Mouse (Mus musculus) olfactory bulb, adult 2 months (tissue): ENCODE data around the gene Mfsd7a. TPM values are rescaled to one million over a fixed set of nuclear protein-coding genes. Genes with fewer than 3 reads are reported as not detected.
"Not testable (repeated sequence)": the region's sequence is repeated elsewhere in the genome, so short reads cannot be mapped to it uniquely, and the experiment has no call there.

Experiments used
- H3K27ac ChIP-seq: fragments of 200-500 bp; 2 replicates; pipeline ENCODE4 v1.5.1; 2012; ENCODE audit warnings: low read depth, low read length; ENCODE audit not compliant: insufficient read depth
- H3K4me1 ChIP-seq: fragments of 200-500 bp; 2 replicates; pipeline ENCODE4 v1.6.1; 2012; ENCODE audit warnings: low read length; ENCODE audit not compliant: control insufficient read depth, insufficient read depth
- H3K4me3 ChIP-seq: fragments of 200-500 bp; 2 replicates; pipeline ENCODE4 v1.5.1; 2012; ENCODE audit warnings: mild to moderate bottlenecking, low read depth, low read length, moderate library complexity; ENCODE audit not compliant: insufficient read depth
- CTCF ChIP-seq: fragments of 200-500 bp; IDR thresholded peaks from 2 replicates; pipeline ENCODE4 v1.5.1; 2012; ENCODE audit warnings: low read depth, mild to moderate bottlenecking, low read length, moderate library complexity; ENCODE audit not compliant: insufficient read depth
- POLR2A ChIP-seq: fragments of 200-500 bp; IDR thresholded peaks from 2 replicates; pipeline ENCODE4 v1.6.1; 2012; ENCODE audit warnings: mild to moderate bottlenecking, low read depth, low read length, moderate library complexity; ENCODE audit not compliant: insufficient read depth
- whole genome bisulfite sequencing: fragments of 180-500 bp; shearing (Covaris S2); methylation state at CpG from one replicate; pipeline ENCODE4 v1.1.7; 2018; 5-methylcytosine and 5-hydroxymethylcytosine counted together
- polyA plus RNA-seq: library from polyadenylated mRNA; stranded (reverse); fragments of >200 nt; gene quantifications from 2 replicates; pipeline ENCODE4 v1.2.4, GENCODE M21; 2012; ENCODE audit warnings: low replicate concordance; ENCODE audit not compliant: missing spikeins, insufficient read depth, insufficient read length

Mfsd7a gene
- not detected in 2 replicates for polyA plus RNA-seq

DNA sequence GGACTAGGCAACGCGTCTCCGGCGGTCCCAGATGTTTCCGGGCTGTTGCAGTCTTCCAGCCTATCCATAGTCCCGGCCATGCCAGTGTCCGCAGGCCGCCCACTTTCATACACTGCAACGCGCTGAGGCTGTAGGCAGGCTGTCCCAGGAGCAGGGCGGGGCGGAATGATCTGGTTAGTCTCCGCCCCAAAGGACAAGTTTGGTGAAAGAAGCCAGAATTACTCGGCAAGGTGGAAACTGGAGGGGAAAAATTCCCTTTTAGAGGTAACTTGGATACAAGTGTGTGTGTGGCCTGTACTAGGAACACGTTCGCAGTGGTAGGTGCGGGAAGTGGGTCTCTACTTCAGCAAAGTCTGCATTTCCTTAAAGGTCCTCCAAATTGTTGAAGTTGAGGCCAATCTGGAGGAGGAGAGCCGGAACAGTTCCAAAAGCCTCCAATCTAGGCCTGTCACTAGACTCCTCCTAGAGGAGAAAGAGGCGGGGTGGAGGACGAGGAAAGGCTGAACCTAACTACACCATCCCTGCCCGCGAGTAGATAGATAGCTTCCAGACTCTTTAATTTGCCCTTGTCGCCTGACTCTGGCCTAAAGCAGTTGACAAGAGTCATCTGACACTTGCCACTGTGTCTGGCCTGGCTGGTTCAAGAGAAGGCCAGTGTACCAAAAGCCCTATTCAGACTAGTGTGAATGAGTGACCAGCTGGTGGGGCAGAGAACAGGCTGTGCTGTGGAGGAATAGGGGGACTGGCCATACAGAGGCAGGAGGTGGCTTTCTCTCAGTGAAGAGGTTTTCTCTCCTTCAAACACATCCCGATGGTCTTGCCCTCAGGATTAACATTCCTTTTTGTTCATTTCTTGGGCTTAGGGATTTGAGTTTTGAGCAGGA, at the start of gene Mfsd7a:
Mfsd7a (minus strand) TSS at position 107 of the 884 bp plus-strand sequence.
- Histone ChIP-seq H3K27ac (no peak within 1 kb of the TSS), H3K4me3 (peak within 1 kb of the TSS; percentile 26; the same call in 1 of the 2 replicates), H3K4me1 (peaks cover 8% of the 10 kb centered on the region)
- 23% methylated on average over 24 of the region's 24 CpGs for WGBS
- TF ChIP-seq POLR2A = no peak
- TF ChIP-seq CTCF = no peak

DNA sequence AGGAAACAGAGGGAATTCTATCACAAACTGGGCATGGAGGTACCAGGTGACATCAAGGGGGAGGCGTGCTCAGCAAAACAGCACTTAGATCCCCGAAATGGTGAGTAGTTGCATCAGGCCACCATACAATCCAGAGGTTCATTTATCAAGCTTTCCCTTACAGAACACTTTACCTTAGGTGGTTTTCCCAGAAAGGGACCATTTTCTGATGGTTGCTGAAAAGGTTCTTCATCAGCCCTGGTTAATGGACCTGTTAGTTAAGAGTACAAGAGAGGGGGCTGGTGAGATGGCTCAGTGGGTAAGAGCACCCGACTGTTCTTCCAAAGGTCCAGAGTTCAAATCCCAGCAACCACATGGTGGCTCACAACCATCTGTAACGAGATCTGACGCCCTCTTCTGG, 37.5 kb upstream of the Mfsd7a start:
- over 99% methylated on average over 5 of the region's 5 CpGs for WGBS
- H3K4me1 ChIP-seq, H3K4me3 ChIP-seq, H3K27ac ChIP-seq: not testable (repeated sequence)

DNA sequence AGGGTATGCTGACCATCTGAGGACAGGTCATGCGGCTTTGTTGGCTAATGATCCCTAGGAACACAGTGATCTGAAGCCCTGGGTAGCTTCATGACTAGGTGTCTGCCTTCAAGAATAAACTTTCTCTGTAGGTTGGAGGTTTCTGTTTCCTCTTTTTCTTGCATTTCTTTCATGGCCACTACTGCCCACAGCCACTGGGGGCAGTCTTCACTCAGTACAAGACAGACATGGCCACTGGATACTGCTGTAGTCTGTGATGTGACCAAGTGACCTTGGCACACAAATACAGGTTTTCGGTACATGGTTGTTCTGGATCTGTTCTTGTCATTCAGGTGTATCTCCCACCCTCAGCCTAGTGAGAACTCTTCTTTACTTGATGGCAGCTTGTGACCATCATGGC, 36.5 kb upstream of the Mfsd7a start:
- no peaks in the 10 kb centered on the region for H3K4me1 ChIP-seq
- H3K27ac ChIP-seq = no peak overlapping the region
- no peak for TF ChIP-seq CTCF
- no peak for TF ChIP-seq POLR2A
- H3K4me3 ChIP-seq = no peak overlapping the region
- WGBS = 93% methylated on average over 2 of the region's 2 CpGs

DNA sequence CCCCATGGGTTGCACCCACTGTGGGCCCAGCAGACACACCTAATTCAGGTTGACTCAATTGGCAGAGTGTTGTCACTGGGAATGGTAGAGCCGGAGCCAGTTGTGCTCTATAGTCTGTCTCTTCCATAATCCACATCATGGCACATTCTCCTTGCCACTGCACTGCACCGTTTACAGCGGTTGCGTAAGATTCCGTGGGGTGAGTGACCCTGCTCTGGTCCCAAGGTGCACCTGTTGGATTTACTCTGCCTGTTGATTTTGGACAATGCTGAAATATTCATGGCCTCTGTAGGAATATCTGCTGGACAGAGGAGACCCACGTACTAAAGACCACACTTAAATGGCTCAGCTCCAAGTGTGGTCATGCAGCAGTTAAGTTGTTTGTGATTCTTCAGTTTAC, 34.3 kb upstream of the Mfsd7a start:
- Histone ChIP-seq H3K4me1 (no peaks in the 10 kb centered on the region), H3K27ac (no peak overlapping the region), H3K4me3 (no peak overlapping the region)
- WGBS = 90% methylated on average over 6 of the region's 6 CpGs
- no peak for TF ChIP-seq POLR2A
- TF ChIP-seq CTCF = no peak

DNA sequence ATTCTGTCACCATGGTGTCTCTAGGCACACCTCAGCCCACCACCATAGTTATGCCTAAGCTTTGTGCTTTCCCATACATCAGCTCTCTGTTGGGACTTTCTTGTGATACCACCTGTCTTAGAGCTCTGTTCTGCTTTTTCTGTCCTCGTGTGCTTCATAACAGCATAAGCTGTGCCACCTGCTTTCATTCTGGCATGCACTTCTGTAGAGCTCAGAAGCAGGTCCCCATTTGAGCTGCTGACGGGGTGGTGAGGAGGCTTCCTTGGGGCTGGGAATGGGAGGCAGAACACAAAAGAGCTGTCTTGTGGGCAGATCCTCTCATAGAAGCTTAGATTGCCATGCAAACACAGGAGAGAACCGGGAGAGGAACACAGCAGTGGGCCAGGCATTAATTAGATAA, 27.3 kb upstream of the Mfsd7a start:
- Histone ChIP-seq H3K27ac (no peak overlapping the region), H3K4me3 (no peak overlapping the region), H3K4me1 (no peaks in the 10 kb centered on the region)
- no peak for TF ChIP-seq POLR2A
- no peak for TF ChIP-seq CTCF
- 51% methylated on average over 3 of the region's 3 CpGs for WGBS

DNA sequence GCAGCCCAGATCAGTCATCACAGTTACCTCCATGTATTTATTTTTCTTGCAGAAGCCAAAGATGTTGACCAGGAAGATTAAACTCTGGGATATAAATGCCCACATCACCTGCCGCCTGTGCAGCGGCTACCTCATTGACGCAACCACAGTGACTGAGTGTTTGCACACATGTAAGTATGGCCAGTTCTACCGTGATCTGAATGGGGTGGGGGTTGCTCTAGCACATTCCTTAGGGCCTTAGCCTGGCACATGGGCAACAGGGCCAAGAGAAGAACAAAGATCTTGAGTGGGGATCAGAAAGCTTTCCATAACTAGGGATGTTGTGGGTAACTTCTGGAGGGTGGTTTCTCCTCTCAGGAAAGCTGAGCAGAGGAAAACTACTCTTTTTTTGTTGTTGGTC, 25.0 kb upstream of the Mfsd7a start:
- Histone ChIP-seq H3K4me1 (peaks cover 2% of the 10 kb centered on the region; the same call in 1 of the 2 replicates), H3K4me3 (no peak overlapping the region), H3K27ac (no peak overlapping the region)
- WGBS = 82% methylated on average over 4 of the region's 4 CpGs
- TF ChIP-seq CTCF (no peak), POLR2A (no peak)

DNA sequence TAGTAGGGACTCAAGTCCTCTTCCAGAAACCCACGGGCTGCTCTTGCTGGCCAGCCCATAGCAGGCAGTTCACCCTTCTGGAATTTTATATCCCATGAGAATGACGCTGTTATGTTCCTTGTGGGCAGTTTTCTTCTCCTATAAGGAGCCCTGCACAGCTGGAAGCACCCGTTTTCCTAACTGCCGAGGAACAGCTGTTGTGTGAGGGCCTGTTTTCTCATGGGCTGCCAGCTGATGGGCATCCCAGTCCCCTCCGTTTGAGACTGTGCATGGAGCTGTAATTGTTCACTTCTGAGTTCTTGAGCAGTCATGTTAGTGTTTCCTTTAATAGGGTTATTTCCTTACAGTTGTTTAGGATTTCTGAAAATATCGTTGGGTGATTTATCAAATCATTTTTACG, 20.9 kb upstream of the Mfsd7a start:
- no peak overlapping the region for H3K27ac ChIP-seq
- TF ChIP-seq POLR2A = no peak
- no peak for TF ChIP-seq CTCF
- peaks cover 2% of the 10 kb centered on the region; the same call in 1 of the 2 replicates for H3K4me1 ChIP-seq
- WGBS = 59% methylated on average over 7 of the region's 7 CpGs
- H3K4me3 ChIP-seq = no peak overlapping the region

DNA sequence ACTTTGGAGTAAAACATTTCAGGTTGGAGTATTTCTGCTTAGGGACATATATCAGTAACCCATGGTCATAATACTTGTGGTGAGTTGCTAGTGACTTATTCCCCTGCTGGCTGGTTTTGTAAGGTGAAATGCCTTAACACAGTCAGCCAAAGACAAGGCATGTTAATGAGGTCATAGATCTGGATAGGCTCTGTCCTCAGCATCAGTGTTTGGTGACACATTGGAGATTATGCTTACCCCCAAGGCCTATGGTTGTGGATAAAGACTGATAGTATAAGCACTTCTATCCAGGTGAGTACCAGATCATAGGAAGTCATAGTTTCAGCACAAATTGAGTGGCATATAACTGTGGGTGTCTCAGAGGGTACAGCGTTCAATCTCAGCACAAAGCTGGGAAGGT, 18.0 kb upstream of the Mfsd7a start:
- no peak overlapping the region for H3K27ac ChIP-seq
- WGBS = 66% methylated on average over 1 of the region's 1 CpGs
- TF ChIP-seq CTCF (no peak), POLR2A (no peak)
- H3K4me3 ChIP-seq = no peak overlapping the region
- peaks cover 9% of the 10 kb centered on the region for H3K4me1 ChIP-seq

DNA sequence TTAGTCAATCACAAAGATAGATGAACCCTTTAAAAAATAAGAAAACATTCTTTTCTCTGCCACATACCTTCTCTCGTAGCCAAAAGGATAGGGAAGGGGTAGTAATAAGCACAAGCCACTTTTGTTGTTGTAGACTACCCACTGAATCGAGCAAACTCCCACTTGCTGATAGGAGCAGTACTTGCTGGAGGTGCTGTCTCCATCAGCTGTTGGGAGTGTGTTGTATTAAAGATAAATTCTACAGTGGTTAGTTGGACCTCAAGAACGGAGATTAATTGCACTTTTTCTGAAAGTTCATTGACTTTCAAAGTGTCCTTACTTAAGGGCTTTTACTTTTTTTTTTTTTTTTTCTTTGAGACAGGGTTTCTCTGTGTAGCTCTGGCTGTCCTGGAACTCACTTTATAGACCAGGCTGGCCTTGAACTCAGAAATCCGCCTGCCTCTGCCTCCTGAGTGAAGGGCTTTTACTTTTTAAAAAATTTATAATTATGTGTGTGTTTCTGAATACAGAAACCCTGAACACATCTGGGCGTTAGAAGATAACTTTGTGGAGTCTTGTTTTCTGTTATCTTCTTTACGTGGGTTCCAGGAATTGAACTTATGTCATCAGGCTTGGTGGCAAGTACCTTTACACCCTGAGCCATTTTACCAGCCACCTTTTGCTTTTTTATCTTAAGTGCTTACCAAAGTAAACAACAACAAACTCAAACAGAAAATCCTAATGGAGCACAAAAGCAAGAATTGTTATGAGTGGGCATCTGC, 16.6 kb upstream of the Mfsd7a start:
- 79% methylated on average over 6 of the region's 6 CpGs for WGBS
- TF ChIP-seq CTCF = no peak
- no peak for TF ChIP-seq POLR2A
- H3K27ac ChIP-seq = no peak overlapping the region
- H3K4me1 ChIP-seq = peaks cover 13% of the 10 kb centered on the region
- H3K4me3 ChIP-seq = no peak overlapping the region
